Mouse (Mus musculus) lung, embryonic 16.5 days (tissue): Measurements from ENCODE around the gene Trim63. TPM values are rescaled to one million over a fixed set of nuclear protein-coding genes. Genes with fewer than 3 reads are reported as not detected.

Source experiments
- ATAC-seq: fragments of 200-750 bp; cut with Nextera tagmentation; 2 replicates; pipeline ENCODE4 v1.8.0; 2017; ENCODE audit warnings: low read depth, mild to moderate bottlenecking, moderate library complexity
- H3K27ac ChIP-seq: fragments of 300-500 bp; sonication (generic); 2 replicates; pipeline ENCODE4 v1.5.1; 2014; ENCODE audit warnings: mild to moderate bottlenecking, control low read depth, low read length
- H3K27me3 ChIP-seq: fragments of 300-500 bp; sonication (generic); 2 replicates; pipeline ENCODE4 v1.6.1; 2014; ENCODE audit warnings: low read depth, low read length, mixed read lengths; ENCODE audit not compliant: control insufficient read depth, insufficient read depth
- H3K36me3 ChIP-seq: fragments of 300-500 bp; sonication (generic); 2 replicates; pipeline ENCODE4 v1.6.1; 2014; ENCODE audit warnings: low read length; ENCODE audit not compliant: control insufficient read depth, insufficient read depth
- H3K4me1 ChIP-seq: fragments of 300-500 bp; sonication (generic); replicated peaks from 2 replicates; pipeline ENCODE4 v1.6.1; 2014; ENCODE audit warnings: low read length, mixed read lengths; ENCODE audit not compliant: control insufficient read depth, insufficient read depth
- H3K4me2 ChIP-seq: fragments of 300-500 bp; sonication (generic); 2 replicates; pipeline ENCODE4 v1.6.1; 2014; ENCODE audit warnings: low read depth, low read length, control low read depth
- H3K4me3 ChIP-seq: fragments of 300-500 bp; sonication (generic); 2 replicates; pipeline ENCODE4 v1.5.1; 2014; ENCODE audit warnings: mild to moderate bottlenecking, low read length, control low read depth
- H3K9ac ChIP-seq: fragments of 300-500 bp; sonication (generic); 2 replicates; pipeline ENCODE4 v1.6.1; 2014; ENCODE audit warnings: low read length, control low read depth
- H3K9me3 ChIP-seq: fragments of 300-500 bp; sonication (generic); 2 replicates; pipeline ENCODE4 v1.6.1; 2016; ENCODE audit warnings: low read length; ENCODE audit not compliant: control insufficient read depth
- WGBS: fragments of 180-500 bp; shearing (Covaris S2); extraction: QIAGEN DNeasy Blood & Tissue Kit; methylation state at CpG from one replicate; pipeline ENCODE4 v1.1.7; 2014; 5-methylcytosine and 5-hydroxymethylcytosine counted together
- polyA plus RNA-seq: library from polyadenylated mRNA; unstranded; fragments of >200 nt; fragmentation: Nextera tagmentation; extraction: Ambion mirVana; gene quantifications from 2 replicates; pipeline ENCODE4 v1.2.1, GENCODE M21; 2015

Trim63 gene
- polyA plus RNA-seq, 1 experiment from 2014 or later = 3.1 TPM

GRCm38 (mm10) chr4:134296523-134296922, 18.4 kb upstream of the Trim63 start:
- no peak overlapping the region for H3K4me3 ChIP-seq
- H3K27me3 ChIP-seq = no peaks in the 10 kb centered on the region; the same call in 1 of the 2 replicates
- H3K9ac ChIP-seq = no peak overlapping the region
- no peak overlapping the region for H3K4me2 ChIP-seq
- no peak overlapping the region for H3K27ac ChIP-seq
- H3K9me3 ChIP-seq = peaks cover 3% of the 10 kb centered on the region; the same call in 1 of the 2 replicates
- H3K36me3 ChIP-seq = no peaks in the 10 kb centered on the region
- no peak for ATAC-seq
- no peaks in the 10 kb centered on the region for H3K4me1 ChIP-seq
- 86% methylated on average over 4 of the region's 4 CpGs for WGBS

- Histone ChIP-seq H3K27me3 (no peaks in the 10 kb centered on the region; the same call in 1 of the 2 replicates), H3K27ac (no peak overlapping the region), H3K36me3 (no peaks in the 10 kb centered on the region), H3K4me2 (no peak overlapping the region), H3K4me1 (no peaks in the 10 kb centered on the region), H3K9me3 (peaks cover 3% of the 10 kb centered on the region; the same call in 1 of the 2 replicates), H3K9ac (no peak overlapping the region), H3K4me3 (no peak overlapping the region)
- WGBS = 89% methylated on average over 8 of the region's 8 CpGs
- no peak for ATAC-seq
Observed at GRCm38 (mm10) chr4:134297369-134297768, 17.6 kb upstream of the Trim63 start.

GRCm38 (mm10) chr4:134298626-134299497, 16.1 kb upstream of the Trim63 start:
- Histone ChIP-seq H3K4me3 (no peak overlapping the region), H3K4me1 (no peaks in the 10 kb centered on the region), H3K27ac (no peak overlapping the region), H3K36me3 (no peaks in the 10 kb centered on the region), H3K9me3 (peaks cover 3% of the 10 kb centered on the region; the same call in 1 of the 2 replicates), H3K27me3 (no peaks in the 10 kb centered on the region), H3K9ac (no peak overlapping the region), H3K4me2 (no peak overlapping the region)
- WGBS = 66% methylated on average over 18 of the region's 19 CpGs
- no peak for ATAC-seq

- no peak overlapping the region for H3K27ac ChIP-seq
- no peak overlapping the region for H3K4me2 ChIP-seq
- ATAC-seq = no peak
- H3K9me3 ChIP-seq = peaks cover 3% of the 10 kb centered on the region; the same call in 1 of the 2 replicates
- H3K27me3 ChIP-seq = no peaks in the 10 kb centered on the region
- H3K9ac ChIP-seq = no peak overlapping the region
- no peaks in the 10 kb centered on the region for H3K36me3 ChIP-seq
- 51% methylated on average over 4 of the region's 4 CpGs for WGBS
- no peaks in the 10 kb centered on the region for H3K4me1 ChIP-seq
- H3K4me3 ChIP-seq = no peak overlapping the region
Observed at GRCm38 (mm10) chr4:134299498-134299810, 15.5 kb upstream of the Trim63 start.

GRCm38 (mm10) chr4:134300316-134300715, 14.6 kb upstream of the Trim63 start:
- Histone ChIP-seq H3K36me3 (no peaks in the 10 kb centered on the region), H3K4me3 (no peak overlapping the region), H3K4me2 (no peak overlapping the region), H3K9ac (no peak overlapping the region), H3K27me3 (no peaks in the 10 kb centered on the region), H3K9me3 (peaks cover 3% of the 10 kb centered on the region; the same call in 1 of the 2 replicates), H3K4me1 (no peaks in the 10 kb centered on the region), H3K27ac (no peak overlapping the region)
- WGBS = 52% methylated on average over 9 of the region's 9 CpGs
- ATAC-seq = peak; percentile 17; the same call in 1 of the 2 replicates

- Histone ChIP-seq H3K27ac (no peak overlapping the region), H3K4me2 (no peak overlapping the region), H3K9me3 (no peaks in the 10 kb centered on the region), H3K4me1 (peaks cover 5% of the 10 kb centered on the region), H3K9ac (no peak overlapping the region), H3K4me3 (no peak overlapping the region), H3K27me3 (no peaks in the 10 kb centered on the region), H3K36me3 (no peaks in the 10 kb centered on the region)
- no peak for ATAC-seq
- 65% methylated on average over 5 of the region's 5 CpGs for WGBS
Observed at GRCm38 (mm10) chr4:134302084-134302483, 12.8 kb upstream of the Trim63 start.

GRCm38 (mm10) chr4:134306963-134307362, 8.0 kb upstream of the Trim63 start:
- peak overlapping the region; percentile 43 for H3K4me2 ChIP-seq
- peak; percentile 34 for ATAC-seq
- peaks cover 14% of the 10 kb centered on the region for H3K4me1 ChIP-seq
- no peaks in the 10 kb centered on the region for H3K36me3 ChIP-seq
- 30% methylated on average over 2 of the region's 2 CpGs for WGBS
- 0 out of 2 replicates have a peak overlapping the region, but pooled peaks have one; percentile 5 for H3K27ac ChIP-seq
- H3K4me3 ChIP-seq = peak overlapping the region; percentile 17; the same call in 1 of the 2 replicates
- no peak overlapping the region for H3K9ac ChIP-seq
- H3K27me3 ChIP-seq = no peaks in the 10 kb centered on the region
- H3K9me3 ChIP-seq = no peaks in the 10 kb centered on the region

- peak overlapping the region; percentile 17; the same call in 1 of the 2 replicates for H3K4me3 ChIP-seq
- H3K9me3 ChIP-seq = no peaks in the 10 kb centered on the region
- H3K27me3 ChIP-seq = no peaks in the 10 kb centered on the region
- peak overlapping the region; percentile 5; the same call in 1 of the 2 replicates for H3K27ac ChIP-seq
- H3K4me1 ChIP-seq = peaks cover 14% of the 10 kb centered on the region
- no peak overlapping the region for H3K9ac ChIP-seq
- H3K4me2 ChIP-seq = peak overlapping the region; percentile 43
- WGBS = 2% methylated on average over 12 of the region's 12 CpGs
- no peaks in the 10 kb centered on the region for H3K36me3 ChIP-seq
- peak; percentile 93 for ATAC-seq
Observed at GRCm38 (mm10) chr4:134307367-134308072, 7.4 kb upstream of the Trim63 start.

- Histone ChIP-seq H3K4me3 (no peak overlapping the region), H3K4me1 (peaks cover 14% of the 10 kb centered on the region), H3K9me3 (peaks cover 6% of the 10 kb centered on the region), H3K9ac (no peak overlapping the region), H3K36me3 (no peaks in the 10 kb centered on the region), H3K4me2 (no peak overlapping the region), H3K27ac (no peak overlapping the region), H3K27me3 (no peaks in the 10 kb centered on the region)
- 78% methylated on average over 7 of the region's 7 CpGs for WGBS
- ATAC-seq = no peak
Observed at GRCm38 (mm10) chr4:134310106-134310505, 4.8 kb upstream of the Trim63 start.
